ENCODE assay signal across 12 mouse cellular contexts in the genomic region with DNA sequence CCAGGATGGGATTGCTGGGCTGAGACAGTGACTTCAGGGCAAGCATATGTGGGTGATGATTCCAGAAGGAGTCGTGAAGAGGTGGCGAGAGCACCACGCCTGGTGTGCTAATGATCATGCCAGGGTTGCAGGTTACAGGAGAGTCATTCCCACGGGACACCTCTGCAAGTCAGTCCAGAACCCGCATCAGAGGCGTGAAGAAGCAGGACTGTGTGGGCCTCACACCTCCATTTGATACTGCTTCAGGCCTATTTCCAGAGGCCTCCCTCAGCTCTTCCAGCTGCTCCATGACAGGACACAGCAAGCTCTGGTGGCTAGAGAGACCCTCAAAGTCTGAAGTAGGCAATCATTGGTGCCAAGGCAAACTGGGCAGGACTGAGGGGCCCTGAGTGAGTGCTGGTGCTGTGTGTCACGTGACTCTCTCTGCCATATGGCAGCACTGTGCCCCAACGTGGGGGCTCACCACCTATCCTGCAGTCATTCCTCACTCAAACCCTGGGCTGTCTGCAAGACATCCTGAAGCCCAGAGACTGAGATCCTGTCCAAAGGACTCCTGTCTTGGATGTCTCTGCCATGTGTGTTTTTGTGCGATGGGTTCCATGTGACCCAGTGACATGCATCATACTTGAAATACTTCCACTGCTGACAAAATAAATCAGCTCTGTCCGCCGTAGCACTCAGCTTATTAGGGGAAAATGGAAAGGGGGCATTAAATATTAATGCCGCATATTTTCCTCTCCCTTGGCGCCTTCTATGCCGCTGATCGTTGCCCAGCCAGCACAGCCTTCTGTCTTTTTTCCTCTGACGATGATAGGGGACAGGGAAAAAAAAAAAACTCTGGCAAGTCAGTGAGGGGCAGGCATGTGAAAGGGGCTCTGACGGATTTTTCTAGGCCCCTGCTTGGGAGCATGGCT.
DNase-seq lines count a peak whose midpoint lies in the region; ATAC-seq and TF ChIP-seq lines count a peak whose summit lies in the region.
"Had no signal": no experiment of that assay in that cellular context is flagged by ENCODE, and none has a peak within 500 bp of the region (broad histone marks: within the 10 kb centered on the region; RNA-seq: fewer than 3 reads in every experiment).

No protein-coding gene starts in this region.

- no peaks in the 10 kb centered on the region for H3K27me3 ChIP-seq in intestine, embryonic 14.5 days (replicated peaks; ENCODE audit: control insufficient read depth, insufficient read depth, low read length)
- H3K27me3 ChIP-seq in intestine, postnatal 0 days (replicated peaks; ENCODE audit: control insufficient read depth, insufficient read depth, low read length) = no peaks in the 10 kb centered on the region
- no peaks in the 10 kb centered on the region for H3K27me3 ChIP-seq in hindbrain, embryonic 15.5 days
- no peaks in the 10 kb centered on the region for H3K27me3 ChIP-seq in midbrain, embryonic 14.5 days (ENCODE audit: control insufficient read depth, insufficient read depth, low read length)

- 72% methylated on average over 17 of the region's 17 CpGs for WGBS in intestine, embryonic 14.5 days
- WGBS in intestine, postnatal 0 days = 77% methylated on average over 17 of the region's 17 CpGs
- WGBS in hindbrain, embryonic 15.5 days = 56% methylated on average over 17 of the region's 17 CpGs
- 47% methylated on average over 17 of the region's 17 CpGs for WGBS in midbrain, embryonic 14.5 days

- peak; percentile 29 for DNase-seq in intestine, embryonic 14.5 days (ENCODE audit: low spot score)
- peak; percentile 77 for DNase-seq in midbrain, embryonic 14.5 days
- peak; percentile 36 for DNase-seq in retina, postnatal 1 day
- DNase-seq in B cell, adult 2 months = no peak
- no peak for DNase-seq in adrenal gland, adult 18-20 months (ENCODE audit: low spot score in 2 of 2)
- DNase-seq: adrenal gland, postnatal 14 days; cerebellum, adult 9-10 months; lung, postnatal 14 days; right cerebral cortex, postnatal 25 days had no signal

- H3K4me2 ChIP-seq in intestine, embryonic 14.5 days (ENCODE audit: low read length) = no peak overlapping the region
- H3K4me2 ChIP-seq in intestine, postnatal 0 days (replicated peaks; ENCODE audit: low read depth) = no peak overlapping the region
- H3K4me2 ChIP-seq in hindbrain, embryonic 15.5 days = no peak overlapping the region
- H3K4me2 ChIP-seq in midbrain, embryonic 14.5 days (ENCODE audit: low read length) = no peak overlapping the region

- TF ChIP-seq CTCF in intestine, postnatal 0 days (IDR thresholded peaks at IDR 0.05; ENCODE audit: low read depth) = no peak

- no peak for ATAC-seq in intestine, embryonic 14.5 days (replicated peaks; ENCODE audit: low FRiP score, low TSS enrichment, low read depth)
- no peak for ATAC-seq in intestine, postnatal 0 days
- ATAC-seq in hindbrain, embryonic 15.5 days (ENCODE audit: low FRiP score, low read depth) = peak; percentile 54
- ATAC-seq in midbrain, embryonic 14.5 days (ENCODE audit: low FRiP score, low TSS enrichment) = peak; percentile 64; the same call in 1 of the 2 replicates
- ATAC-seq: inflammation-experienced regulatory T-cells, adult 6 months had no signal

- no peaks in the 10 kb centered on the region for H3K4me1 ChIP-seq in intestine, embryonic 14.5 days (replicated peaks; ENCODE audit: control insufficient read depth, insufficient read depth, low read length)
- no peaks in the 10 kb centered on the region; the same call in 1 of the 2 replicates for H3K4me1 ChIP-seq in intestine, postnatal 0 days (replicated peaks; ENCODE audit: control insufficient read depth, insufficient read depth, low read length)
- H3K4me1 ChIP-seq in hindbrain, embryonic 15.5 days (replicated peaks) = peaks cover 9% of the 10 kb centered on the region; the same call in 1 of the 2 replicates
- H3K4me1 ChIP-seq in midbrain, embryonic 14.5 days (ENCODE audit: control insufficient read depth, insufficient read depth, low read length) = peaks cover 11% of the 10 kb centered on the region

- no peak overlapping the region for H3K4me3 ChIP-seq in intestine, embryonic 14.5 days (ENCODE audit: low read depth, low read length)
- no peak overlapping the region for H3K4me3 ChIP-seq in intestine, postnatal 0 days (ENCODE audit: low read depth, low read length)
- no peak overlapping the region for H3K4me3 ChIP-seq in hindbrain, embryonic 15.5 days
- H3K4me3 ChIP-seq in midbrain, embryonic 14.5 days (replicated peaks; ENCODE audit: low read depth, low read length) = no peak overlapping the region

- H3K36me3 ChIP-seq in intestine, embryonic 14.5 days (ENCODE audit: control insufficient read depth, insufficient read depth, low read length) = no peaks in the 10 kb centered on the region
- no peaks in the 10 kb centered on the region for H3K36me3 ChIP-seq in intestine, postnatal 0 days (ENCODE audit: control insufficient read depth, insufficient read depth)
- no peaks in the 10 kb centered on the region for H3K36me3 ChIP-seq in hindbrain, embryonic 15.5 days
- no peaks in the 10 kb centered on the region for H3K36me3 ChIP-seq in midbrain, embryonic 14.5 days (ENCODE audit: control insufficient read depth, insufficient read depth, low read length)

- no peak overlapping the region for H3K9ac ChIP-seq in intestine, embryonic 14.5 days (ENCODE audit: low read length)
- no peak overlapping the region for H3K9ac ChIP-seq in intestine, postnatal 0 days (ENCODE audit: low read depth, low read length)
- no peak overlapping the region for H3K9ac ChIP-seq in hindbrain, embryonic 15.5 days
- H3K9ac ChIP-seq in midbrain, embryonic 14.5 days (replicated peaks; ENCODE audit: low read length) = no peak overlapping the region

- H3K27ac ChIP-seq in intestine, embryonic 14.5 days (ENCODE audit: low read depth) = no peak overlapping the region
- no peak overlapping the region for H3K27ac ChIP-seq in intestine, postnatal 0 days (ENCODE audit: low read depth, low read length)
- peak overlapping the region; percentile 31; the same call in 1 of the 2 replicates for H3K27ac ChIP-seq in hindbrain, embryonic 15.5 days (replicated peaks)
- H3K27ac ChIP-seq in midbrain, embryonic 14.5 days (replicated peaks; ENCODE audit: low read depth, low read length) = peak overlapping the region; percentile 62

- H3K9me3 ChIP-seq in intestine, embryonic 14.5 days (ENCODE audit: control insufficient read depth, low read length) = no peaks in the 10 kb centered on the region
- no peaks in the 10 kb centered on the region for H3K9me3 ChIP-seq in intestine, postnatal 0 days (ENCODE audit: control insufficient read depth)
- H3K9me3 ChIP-seq in hindbrain, embryonic 15.5 days = no peaks in the 10 kb centered on the region
- H3K9me3 ChIP-seq in midbrain, embryonic 14.5 days (ENCODE audit: control insufficient read depth, low read length) = no peaks in the 10 kb centered on the region

Comparison
In these comparisons a context has a peak if more than half of its experiments do, and no peak if none do; other contexts are left out.
1. ATAC-seq: peak in hindbrain, embryonic 15.5 days (single experiment) and midbrain, embryonic 14.5 days (single experiment); none in intestine, embryonic 14.5 days (single experiment) and intestine, postnatal 0 days (single experiment).
2. DNase-seq: peak in intestine, embryonic 14.5 days (single experiment), midbrain, embryonic 14.5 days (single experiment) and retina, postnatal 1 day (single experiment); none in B cell, adult 2 months (0 of 2) and adrenal gland, adult 18-20 months (0 of 2).
3. H3K27ac ChIP-seq: peak in hindbrain, embryonic 15.5 days (single experiment) and midbrain, embryonic 14.5 days (single experiment); none in intestine, embryonic 14.5 days (single experiment) and intestine, postnatal 0 days (single experiment).